In genomic region chr5:26176064-26176463, GRCm38 (mm10) we compare ENCODE assay signal across 23 mouse cellular contexts. TPM values are rescaled to one million over a fixed set of nuclear protein-coding genes. Genes with fewer than 3 reads are reported as not detected.
"Had no signal": no experiment of that assay in that cellular context is flagged by ENCODE, and none has a peak within 500 bp of the region (broad histone marks: within the 10 kb centered on the region; RNA-seq: fewer than 3 reads in every experiment).

No protein-coding gene starts in this region.

- H3K9ac ChIP-seq: limb, embryonic 13.5 days; liver, embryonic 13.5 days; neural tube, embryonic 12.5 days had no signal

- H3K4me2 ChIP-seq: limb, embryonic 13.5 days; liver, embryonic 13.5 days; midbrain, embryonic 11.5 days; neural tube, embryonic 12.5 days had no signal

- H3K4me1 ChIP-seq: limb, embryonic 10.5 days; limb, embryonic 13.5 days; liver, embryonic 13.5 days had no signal

- DNase-seq: kidney, adult 9 months; kidney, postnatal 14 days; layer of hippocampus, adult 9-11 months; liver; liver, embryonic 13.5 days; lung, adult 2 months; lung, postnatal 14 days; lung, postnatal 4 days; midbrain, embryonic 14.5 days; right cerebral cortex, adult 18-20 months; right cerebral cortex, postnatal 14 days; right cerebral cortex, postnatal 4 days; thymus, postnatal 25 days had no signal

- H3K9me3 ChIP-seq: limb, embryonic 10.5 days; limb, embryonic 13.5 days; neural tube, embryonic 12.5 days had no signal

- H3K27ac ChIP-seq: layer of hippocampus, adult 2 months; limb, embryonic 10.5 days; limb, embryonic 13.5 days; liver, embryonic 13.5 days; neural tube, embryonic 12.5 days; stomach, postnatal 0 days had no signal

- H3K36me3 ChIP-seq: limb, embryonic 10.5 days; limb, embryonic 13.5 days; liver, embryonic 13.5 days; neural tube, embryonic 12.5 days had no signal

- H3K4me3 ChIP-seq: layer of hippocampus, adult 2 months; limb, embryonic 10.5 days; limb, embryonic 13.5 days; liver, embryonic 13.5 days; neural tube, embryonic 12.5 days had no signal

- H3K27me3 ChIP-seq: limb, embryonic 13.5 days; liver, embryonic 13.5 days; neural tube, embryonic 12.5 days had no signal

RNA-seq across cellular contexts. Expression of gene Gm10220, which starts 54.8 kb away (rescaled TPM):
- polyA plus RNA-seq: large intestine, adult 2 months; limb, embryonic 10.5 days; liver, embryonic 13.5 days; liver, embryonic 16.5 days; lung, adult 2 months; lung, embryonic 16.5 days; midbrain, embryonic 11.5 days; midbrain, embryonic 14.5 days; neural tube, embryonic 12.5 days; thymus, postnatal 0 days had no signal
